Mouse (Mus musculus): Measurements from ENCODE around the gene Rbm19.

Gene Rbm19

GRCm38 (mm10) chr5:120135337-120135736, 19.1 kb downstream of the Rbm19 start:
- no peak for DNase-seq (ENCODE audit: low spot score)

GRCm38 (mm10) chr5:120135823-120136222, 19.6 kb downstream of the Rbm19 start:
- DNase-seq (ENCODE audit: low spot score): no peak

GRCm38 (mm10) chr5:120136236-120136675, 20.0 kb downstream of the Rbm19 start:
- no peak for DNase-seq (ENCODE audit: low spot score)

GRCm38 (mm10) chr5:120137038-120137437, 20.8 kb downstream of the Rbm19 start:
- no peak for DNase-seq (ENCODE audit: low spot score)

GRCm38 (mm10) chr5:120137846-120138245, 21.6 kb downstream of the Rbm19 start:
- no peak for DNase-seq (ENCODE audit: low spot score)

- no peak for DNase-seq (ENCODE audit: low spot score)
These were observed 22.1 kb downstream of the Rbm19 start for GRCm38 (mm10) chr5:120138406-120138805.

GRCm38 (mm10) chr5:120139224-120139623, 23.0 kb downstream of the Rbm19 start:
- DNase-seq (ENCODE audit: low spot score): no peak

- no peak for DNase-seq (ENCODE audit: low spot score)
These were observed 27.7 kb downstream of the Rbm19 start for GRCm38 (mm10) chr5:120143941-120144340.

- no peak for DNase-seq (ENCODE audit: low spot score)
These were observed 29.2 kb downstream of the Rbm19 start for GRCm38 (mm10) chr5:120145371-120146050.

- peak; percentile 18 for DNase-seq (ENCODE audit: low spot score)
These were observed 29.8 kb downstream of the Rbm19 start for GRCm38 (mm10) chr5:120146051-120146385.

- no peak for DNase-seq (ENCODE audit: low spot score)
These were observed 30.6 kb downstream of the Rbm19 start for GRCm38 (mm10) chr5:120146909-120147308.

- DNase-seq (ENCODE audit: low spot score): no peak
These were observed 32.0 kb downstream of the Rbm19 start for GRCm38 (mm10) chr5:120148246-120148645.

- DNase-seq (ENCODE audit: low spot score): no peak
These were observed 34.9 kb downstream of the Rbm19 start for GRCm38 (mm10) chr5:120151145-120151544.

- DNase-seq (ENCODE audit: low spot score): no peak
These were observed 36.9 kb downstream of the Rbm19 start for GRCm38 (mm10) chr5:120153140-120153539.

GRCm38 (mm10) chr5:120155672-120156071, 39.4 kb downstream of the Rbm19 start:
- no peak for DNase-seq (ENCODE audit: low spot score)

- no peak for DNase-seq (ENCODE audit: low spot score)
These were observed 40.1 kb downstream of the Rbm19 start for GRCm38 (mm10) chr5:120156166-120156909.

GRCm38 (mm10) chr5:120157115-120157514, 40.9 kb downstream of the Rbm19 start:
- no peak for DNase-seq (ENCODE audit: low spot score)

GRCm38 (mm10) chr5:120158476-120158875, 42.2 kb downstream of the Rbm19 start:
- no peak for DNase-seq (ENCODE audit: low spot score)

- DNase-seq (ENCODE audit: low spot score): no peak
These were observed 44.8 kb downstream of the Rbm19 start for GRCm38 (mm10) chr5:120160923-120161658.

GRCm38 (mm10) chr5:120162689-120163088, 46.4 kb downstream of the Rbm19 start:
- no peak for DNase-seq (ENCODE audit: low spot score)

- no peak for DNase-seq (ENCODE audit: low spot score)
These were observed 47.2 kb downstream of the Rbm19 start for GRCm38 (mm10) chr5:120163428-120163827.

- DNase-seq (ENCODE audit: low spot score): peak; percentile 13
These were observed 48.2 kb downstream of the Rbm19 start for GRCm38 (mm10) chr5:120164450-120164849.
